Mouse (Mus musculus): Measurements from ENCODE around the gene Arap1. TPM values are rescaled to one million over a fixed set of nuclear protein-coding genes. Genes with fewer than 3 reads are reported as not detected.

Gene Arap1
- polyA plus RNA-seq, 1 experiment from 2014 or later, result 22.5 TPM

DNA sequence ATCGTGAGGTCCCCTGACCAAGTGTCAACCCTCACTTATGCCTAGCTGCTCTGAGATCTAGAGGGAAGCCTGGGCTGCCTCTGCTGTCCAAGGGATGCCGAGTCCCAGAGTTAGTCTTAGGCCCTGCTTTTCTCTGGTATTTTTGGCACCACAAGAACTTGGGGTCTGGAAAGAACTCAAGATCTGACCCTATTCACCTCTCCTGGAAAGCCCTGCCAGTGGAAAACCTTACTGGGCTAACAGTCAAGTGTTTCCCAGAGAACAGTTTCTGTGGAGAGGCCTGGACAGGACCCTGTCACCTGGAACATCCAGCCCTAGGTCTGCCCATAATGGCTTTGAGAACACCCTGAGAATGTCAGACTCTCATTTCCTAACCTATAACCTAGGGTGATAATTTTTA lies 876 bp upstream of the Arap1 start:
- H3K9ac ChIP-seq (ENCODE audit: low read depth, low read length), result no peak overlapping the region
- no peak for ATAC-seq (ENCODE audit: low read depth)
- H3K27me3 ChIP-seq (ENCODE audit: control insufficient read depth, insufficient read depth, low read depth, low read length), result no peaks in the 10 kb centered on the region
- peaks cover 28% of the 10 kb centered on the region for H3K4me1 ChIP-seq (ENCODE audit: control insufficient read depth, low read depth, low read length)
- H3K9me3 ChIP-seq (replicated peaks; ENCODE audit: control insufficient read depth, low read length), result no peaks in the 10 kb centered on the region
- H3K4me2 ChIP-seq (ENCODE audit: low read depth, low read length), result no peak overlapping the region
- H3K27ac ChIP-seq (ENCODE audit: low read length), result 0 out of 2 replicates have a peak overlapping the region, but pooled peaks have one; percentile 16
- no peak overlapping the region for H3K4me3 ChIP-seq (ENCODE audit: low read depth, low read length)
- peaks cover 4% of the 10 kb centered on the region; the same call in 1 of the 2 replicates for H3K36me3 ChIP-seq (ENCODE audit: control insufficient read depth, insufficient read depth)
- 60% methylated on average over 2 of the region's 2 CpGs for WGBS (ENCODE audit: insufficient replicate concordance)

DNA sequence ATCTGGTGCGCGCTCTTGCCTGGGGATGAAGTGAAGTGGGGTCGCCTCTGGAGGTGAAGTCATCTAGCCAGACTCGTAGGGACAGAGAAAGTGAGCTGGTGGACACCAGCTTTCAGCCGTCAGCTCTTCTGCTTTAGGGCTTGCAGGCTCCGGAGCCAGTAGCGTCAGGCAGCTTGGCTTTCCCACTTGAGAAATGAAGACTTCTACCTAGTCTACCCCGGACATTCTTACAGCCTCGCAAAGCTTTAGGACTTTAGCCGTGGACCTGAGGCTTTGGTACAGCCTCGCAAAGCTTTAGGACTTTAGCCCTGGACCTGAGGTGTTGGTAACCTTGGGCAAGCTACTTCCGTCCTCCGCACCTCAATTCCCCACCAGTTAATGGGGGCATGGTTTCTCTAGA lies 445 bp downstream of the Arap1 start:
- peak overlapping the region; percentile 64 for H3K9ac ChIP-seq (ENCODE audit: low read depth, low read length)
- no peaks in the 10 kb centered on the region for H3K9me3 ChIP-seq (replicated peaks; ENCODE audit: control insufficient read depth, low read length)
- ATAC-seq (ENCODE audit: low read depth), result 0 out of 2 replicates have a peak, but pooled peaks have one; percentile 1
- H3K4me3 ChIP-seq (ENCODE audit: low read depth, low read length), result peak overlapping the region; percentile 68
- WGBS (ENCODE audit: insufficient replicate concordance), result 2% methylated on average over 13 of the region's 13 CpGs
- peak overlapping the region; percentile 90 for H3K4me2 ChIP-seq (ENCODE audit: low read depth, low read length)
- peak overlapping the region; percentile 56 for H3K27ac ChIP-seq (ENCODE audit: low read length)
- no peaks in the 10 kb centered on the region for H3K27me3 ChIP-seq (ENCODE audit: control insufficient read depth, insufficient read depth, low read depth, low read length)
- peaks cover 23% of the 10 kb centered on the region for H3K4me1 ChIP-seq (ENCODE audit: control insufficient read depth, low read depth, low read length)
- H3K36me3 ChIP-seq (ENCODE audit: control insufficient read depth, insufficient read depth), result peaks cover 4% of the 10 kb centered on the region; the same call in 1 of the 2 replicates

DNA sequence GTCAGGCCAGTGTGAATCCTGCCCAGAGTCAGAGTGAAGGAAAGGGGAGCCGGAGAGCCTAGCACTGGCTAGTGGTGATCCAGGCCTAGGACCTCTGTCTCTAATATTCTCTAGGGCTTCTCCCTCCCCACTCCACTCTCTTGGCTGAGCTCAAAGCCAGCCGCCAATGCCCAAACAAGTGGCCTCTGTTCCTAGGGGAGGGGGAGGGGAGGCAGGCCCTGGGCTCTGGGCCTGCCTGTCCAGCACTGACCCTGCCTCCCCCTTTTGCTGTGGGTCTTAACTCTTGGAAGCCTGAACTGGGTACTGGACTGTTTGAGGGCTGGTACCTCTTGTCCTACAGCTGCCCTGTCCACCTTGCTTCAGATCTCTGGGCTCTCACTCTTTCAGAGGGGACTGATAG lies 2.0 kb downstream of the Arap1 start:
- 70% methylated on average over 2 of the region's 2 CpGs for WGBS (ENCODE audit: insufficient replicate concordance)
- Histone ChIP-seq H3K36me3 (ENCODE audit: control insufficient read depth, insufficient read depth) (no peaks in the 10 kb centered on the region), H3K27me3 (ENCODE audit: control insufficient read depth, insufficient read depth, low read depth, low read length) (no peaks in the 10 kb centered on the region), H3K4me1 (ENCODE audit: control insufficient read depth, low read depth, low read length) (peaks cover 22% of the 10 kb centered on the region), H3K4me2 (ENCODE audit: low read depth, low read length) (peak overlapping the region; percentile 90; the same call in 1 of the 2 replicates), H3K27ac (ENCODE audit: low read length) (no peak overlapping the region), H3K4me3 (ENCODE audit: low read depth, low read length) (no peak overlapping the region), H3K9ac (ENCODE audit: low read depth, low read length) (no peak overlapping the region), H3K9me3 (replicated peaks; ENCODE audit: control insufficient read depth, low read length) (no peaks in the 10 kb centered on the region)
- ATAC-seq (ENCODE audit: low read depth), result no peak

DNA sequence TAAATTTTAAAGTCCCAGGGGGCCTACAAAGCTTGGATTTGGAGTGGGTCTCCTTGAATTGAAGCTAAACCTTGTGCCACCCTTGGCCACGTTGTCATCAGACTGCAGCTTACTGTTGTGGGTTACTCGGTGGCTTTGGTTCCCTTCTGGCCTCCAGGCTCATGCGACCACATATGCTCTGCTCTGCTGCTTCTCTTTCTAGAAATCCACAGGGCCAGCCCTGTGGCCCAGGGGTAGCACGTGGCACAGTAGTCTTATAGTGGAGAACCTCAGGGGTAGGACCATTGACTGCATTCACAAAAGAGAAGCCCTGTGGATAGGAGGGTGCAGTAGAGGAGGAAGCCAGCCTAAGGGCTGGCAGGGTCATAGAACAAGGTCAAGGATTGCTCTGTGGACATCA lies 4.5 kb downstream of the Arap1 start:
- H3K4me1 ChIP-seq (ENCODE audit: control insufficient read depth, low read depth, low read length), result peaks cover 29% of the 10 kb centered on the region
- ATAC-seq (ENCODE audit: low read depth), result no peak
- H3K4me3 ChIP-seq (ENCODE audit: low read depth, low read length), result no peak overlapping the region
- 41% methylated on average over 4 of the region's 4 CpGs for WGBS (ENCODE audit: insufficient replicate concordance)
- no peaks in the 10 kb centered on the region for H3K9me3 ChIP-seq (replicated peaks; ENCODE audit: control insufficient read depth, low read length)
- H3K9ac ChIP-seq (ENCODE audit: low read depth, low read length), result no peak overlapping the region
- H3K27ac ChIP-seq (ENCODE audit: low read length), result no peak overlapping the region
- no peak overlapping the region for H3K4me2 ChIP-seq (ENCODE audit: low read depth, low read length)
- H3K27me3 ChIP-seq (ENCODE audit: control insufficient read depth, insufficient read depth, low read depth, low read length), result no peaks in the 10 kb centered on the region
- H3K36me3 ChIP-seq (ENCODE audit: control insufficient read depth, insufficient read depth), result no peaks in the 10 kb centered on the region

DNA sequence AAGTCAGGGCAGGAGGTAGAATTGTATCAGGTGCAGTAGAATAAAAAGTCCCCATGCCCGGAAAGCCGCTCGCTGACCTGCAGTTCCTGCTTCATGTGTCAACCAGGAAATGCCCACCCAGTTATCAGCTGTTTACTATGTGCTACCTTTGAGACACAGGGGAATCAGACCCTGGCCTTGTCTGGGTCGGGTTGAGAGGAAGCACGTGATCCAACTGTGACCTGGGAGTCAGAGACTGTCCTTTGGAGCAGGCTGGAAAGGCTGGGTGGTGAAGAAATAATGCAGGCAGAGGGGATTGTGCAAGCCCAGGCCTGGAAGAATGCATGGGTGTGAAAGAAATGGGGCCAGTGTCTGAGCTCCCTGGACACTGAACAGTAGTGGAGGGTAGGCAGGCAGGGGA lies 6.6 kb downstream of the Arap1 start:
- Histone ChIP-seq H3K4me3 (ENCODE audit: low read depth, low read length) (no peak overlapping the region), H3K27ac (ENCODE audit: low read length) (peak overlapping the region; percentile 89), H3K4me1 (ENCODE audit: control insufficient read depth, low read depth, low read length) (peaks cover 16% of the 10 kb centered on the region), H3K9me3 (replicated peaks; ENCODE audit: control insufficient read depth, low read length) (no peaks in the 10 kb centered on the region), H3K27me3 (ENCODE audit: control insufficient read depth, insufficient read depth, low read depth, low read length) (no peaks in the 10 kb centered on the region), H3K36me3 (ENCODE audit: control insufficient read depth, insufficient read depth) (no peaks in the 10 kb centered on the region), H3K4me2 (ENCODE audit: low read depth, low read length) (no peak overlapping the region), H3K9ac (ENCODE audit: low read depth, low read length) (no peak overlapping the region)
- WGBS (ENCODE audit: insufficient replicate concordance), result 38% methylated on average over 5 of the region's 5 CpGs
- peak; percentile 89 for ATAC-seq (ENCODE audit: low read depth)

DNA sequence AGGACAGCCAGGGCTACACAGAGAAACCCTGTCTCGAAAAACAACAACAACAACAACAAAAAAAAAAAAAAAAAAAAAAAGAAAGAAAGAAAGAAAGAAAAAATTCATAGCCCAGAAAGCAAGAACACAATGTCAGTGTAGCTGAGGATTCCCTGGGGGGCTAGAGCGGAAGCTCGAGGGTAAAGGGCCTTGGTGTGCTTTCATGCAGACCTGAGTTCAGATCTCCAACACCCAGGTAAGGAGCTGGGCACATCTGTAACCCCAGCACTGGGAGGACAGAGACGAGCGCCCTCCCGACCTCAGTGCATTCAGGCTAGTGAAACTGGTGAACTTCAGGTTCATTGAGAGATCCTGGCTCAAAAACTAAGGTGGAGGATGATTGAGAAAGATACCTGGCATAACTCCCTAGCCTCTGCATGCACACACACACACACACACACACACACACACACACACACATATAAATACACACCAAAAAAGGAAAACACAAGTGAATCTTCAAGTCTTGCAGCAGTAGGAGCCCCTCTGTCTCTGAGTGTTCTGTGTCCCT lies 7.8 kb downstream of the Arap1 start:
- Histone ChIP-seq H3K9ac (ENCODE audit: low read depth, low read length) (no peak overlapping the region), H3K36me3 (ENCODE audit: control insufficient read depth, insufficient read depth) (no peaks in the 10 kb centered on the region), H3K9me3 (replicated peaks; ENCODE audit: control insufficient read depth, low read length) (no peaks in the 10 kb centered on the region), H3K4me3 (ENCODE audit: low read depth, low read length) (no peak overlapping the region), H3K4me2 (ENCODE audit: low read depth, low read length) (no peak overlapping the region), H3K4me1 (ENCODE audit: control insufficient read depth, low read depth, low read length) (peaks cover 15% of the 10 kb centered on the region), H3K27ac (ENCODE audit: low read length) (no peak overlapping the region), H3K27me3 (ENCODE audit: control insufficient read depth, insufficient read depth, low read depth, low read length) (no peaks in the 10 kb centered on the region)
- ATAC-seq (ENCODE audit: low read depth), result no peak
- 69% methylated on average over 6 of the region's 6 CpGs for WGBS (ENCODE audit: insufficient replicate concordance)

DNA sequence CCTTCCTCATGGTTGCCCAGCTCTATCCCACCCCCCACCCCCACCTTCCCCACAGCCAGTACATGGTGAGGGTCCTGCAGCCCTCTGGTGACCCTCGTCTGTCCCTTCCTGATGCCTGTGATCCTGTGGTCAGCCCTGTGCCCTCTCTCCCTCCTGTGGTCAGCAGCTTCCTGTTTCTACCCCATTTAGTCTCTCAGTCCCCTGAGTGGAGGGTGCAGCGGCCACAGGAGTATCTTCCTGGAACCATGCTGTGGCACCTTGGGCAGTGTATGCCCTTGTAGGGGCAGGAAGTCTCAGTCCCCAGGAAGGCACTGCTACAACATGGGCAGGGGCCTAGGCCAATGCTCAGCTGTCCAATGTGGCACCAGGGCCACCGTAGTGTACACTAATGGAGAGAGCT lies 9.0 kb downstream of the Arap1 start:
- Histone ChIP-seq H3K9me3 (replicated peaks; ENCODE audit: control insufficient read depth, low read length) (no peaks in the 10 kb centered on the region), H3K27me3 (ENCODE audit: control insufficient read depth, insufficient read depth, low read depth, low read length) (no peaks in the 10 kb centered on the region), H3K9ac (ENCODE audit: low read depth, low read length) (no peak overlapping the region), H3K4me2 (ENCODE audit: low read depth, low read length) (no peak overlapping the region), H3K36me3 (ENCODE audit: control insufficient read depth, insufficient read depth) (no peaks in the 10 kb centered on the region), H3K4me3 (ENCODE audit: low read depth, low read length) (no peak overlapping the region), H3K27ac (ENCODE audit: low read length) (peak overlapping the region; percentile 33; the same call in 1 of the 2 replicates), H3K4me1 (ENCODE audit: control insufficient read depth, low read depth, low read length) (peaks cover 18% of the 10 kb centered on the region)
- no peak for ATAC-seq (ENCODE audit: low read depth)
- whole genome bisulfite sequencing (ENCODE audit: insufficient replicate concordance), result 26% methylated on average over 3 of the region's 3 CpGs

DNA sequence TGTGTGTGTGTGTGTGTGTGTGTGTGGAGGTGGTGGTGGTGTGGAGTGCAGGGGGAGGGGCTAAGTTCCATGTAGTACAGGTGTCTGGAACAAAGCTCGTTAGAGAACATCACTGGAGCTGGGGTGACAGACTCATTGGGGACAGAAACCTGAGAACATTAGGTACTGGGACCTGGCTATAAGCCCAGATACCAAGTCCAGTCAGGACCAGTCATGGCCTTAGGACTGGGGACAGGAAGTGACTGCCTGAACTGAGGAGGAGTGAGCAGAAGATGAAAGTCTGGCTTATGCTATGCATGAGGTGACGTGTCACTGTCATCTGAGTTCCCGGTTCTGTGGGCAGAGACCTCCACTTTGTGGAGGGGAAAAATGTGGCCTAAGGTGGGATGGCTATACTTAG lies 12.5 kb downstream of the Arap1 start:
- WGBS (ENCODE audit: insufficient replicate concordance), result 50% methylated on average over 3 of the region's 3 CpGs
- ATAC-seq (ENCODE audit: low read depth), result peak; percentile 38; the same call in 1 of the 2 replicates
- peaks cover 17% of the 10 kb centered on the region for H3K4me1 ChIP-seq (ENCODE audit: control insufficient read depth, low read depth, low read length)

DNA sequence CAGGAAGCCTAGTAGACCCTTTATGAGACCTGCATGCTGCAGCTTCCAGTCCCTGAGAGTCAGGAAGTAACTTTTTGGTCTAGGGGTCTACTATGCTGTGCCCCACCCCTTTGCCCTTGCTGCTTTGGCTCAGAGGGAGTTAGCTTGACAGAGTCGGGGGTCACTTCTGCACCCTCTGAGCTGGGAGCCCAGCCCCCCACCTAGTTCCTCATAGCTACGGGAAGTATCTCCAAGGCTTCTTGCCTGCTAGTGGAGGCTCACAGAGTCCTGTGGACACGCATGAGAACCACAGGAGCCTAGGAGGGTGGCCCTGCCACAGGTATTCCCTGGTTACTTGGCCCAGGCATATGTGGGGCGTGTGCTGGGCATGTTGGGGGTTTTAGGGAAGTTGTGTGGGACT lies 13.2 kb downstream of the Arap1 start:
- no peak overlapping the region; the same call in none of the 2 replicates for H3K27ac ChIP-seq (ENCODE audit: low read length)
- H3K4me1 ChIP-seq (ENCODE audit: control insufficient read depth, low read depth, low read length), result peaks cover 16% of the 10 kb centered on the region
- no peak overlapping the region for H3K4me3 ChIP-seq (ENCODE audit: low read depth, low read length)
- ATAC-seq (ENCODE audit: low read depth), result no peak
- no peak overlapping the region for H3K9ac ChIP-seq (ENCODE audit: low read depth, low read length)
- peak overlapping the region; percentile 28; the same call in 1 of the 2 replicates for H3K4me2 ChIP-seq (ENCODE audit: low read depth, low read length)
- no peaks in the 10 kb centered on the region for H3K9me3 ChIP-seq (replicated peaks; ENCODE audit: control insufficient read depth, low read length)
- 34% methylated on average over 4 of the region's 4 CpGs for WGBS (ENCODE audit: insufficient replicate concordance)
- H3K36me3 ChIP-seq (ENCODE audit: control insufficient read depth, insufficient read depth), result no peaks in the 10 kb centered on the region
- H3K27me3 ChIP-seq (ENCODE audit: control insufficient read depth, insufficient read depth, low read depth, low read length), result no peaks in the 10 kb centered on the region

More for the DNA sequence above, 12.5 kb downstream of the Arap1 start:
- Histone ChIP-seq H3K9ac (ENCODE audit: low read depth, low read length) (no peak overlapping the region), H3K4me2 (ENCODE audit: low read depth, low read length) (no peak overlapping the region), H3K27ac (ENCODE audit: low read length) (no peak overlapping the region; the same call in 1 of the 2 replicates), H3K36me3 (ENCODE audit: control insufficient read depth, insufficient read depth) (no peaks in the 10 kb centered on the region), H3K27me3 (ENCODE audit: control insufficient read depth, insufficient read depth, low read depth, low read length) (no peaks in the 10 kb centered on the region), H3K4me3 (ENCODE audit: low read depth, low read length) (no peak overlapping the region), H3K9me3 (replicated peaks; ENCODE audit: control insufficient read depth, low read length) (no peaks in the 10 kb centered on the region)
